Mouse (Mus musculus): ENCODE results near the gene Ehf.

DNA sequence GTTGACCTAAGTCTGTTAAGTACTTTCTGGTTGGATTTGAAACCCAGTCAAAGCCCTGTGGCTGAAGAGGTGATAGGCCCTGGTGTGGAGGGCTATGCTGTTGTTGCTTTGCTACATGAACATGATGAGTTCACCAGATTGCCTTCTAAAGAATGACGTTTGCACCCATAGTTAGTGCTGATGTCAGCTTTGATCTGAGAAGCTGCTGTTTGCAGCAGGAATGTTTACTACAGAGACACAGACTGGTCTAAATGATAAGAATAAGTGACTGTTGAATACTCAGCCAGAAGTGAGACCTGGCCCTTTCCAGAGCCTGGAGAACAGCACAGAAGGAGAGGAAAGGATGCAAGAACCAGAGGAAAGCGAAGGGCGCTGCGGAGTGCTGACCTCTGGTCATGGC is 25.7 kb upstream of the Ehf start:
- TF ChIP-seq CTCF (IDR thresholded peaks at IDR 0.05; ENCODE audit: borderline replicate concordance, insufficient read depth, low read depth, low read length) = no peak
- TF ChIP-seq POLR2A (IDR thresholded peaks at IDR 0.05; ENCODE audit: borderline replicate concordance, insufficient read depth, low read length) = no peak

Data from cerebellum, adult 2 months (tissue).